Mouse (Mus musculus) splenic B cell, adult 2 months (primary cell): ENCODE measurements around the gene Vwa8.

ENCODE experiments used
- DNase-seq: peaks from one replicate; pipeline ENCODE4 v3.0.0-alpha.2; 2011; ENCODE audit warnings: low read depth, low spot score
- H3K27me3 ChIP-seq: 2 replicates; pipeline ENCODE4 v1.6.1; 2012; ENCODE audit warnings: mild to moderate bottlenecking, low read length, moderate library complexity, mixed read lengths; ENCODE audit not compliant: control insufficient read depth, poor library complexity, insufficient read depth, severe bottlenecking
- H3K36me3 ChIP-seq: 2 replicates; pipeline ENCODE4 v1.6.1; 2012; ENCODE audit warnings: mild to moderate bottlenecking, low read length, moderate library complexity, mixed read lengths; ENCODE audit not compliant: control insufficient read depth, poor library complexity, insufficient read depth, severe bottlenecking

The Vwa8 gene

GRCm38 (mm10) chr14:79200892-79201285, 352.0 kb downstream of the Vwa8 start:
- no peak for DNase-seq
- Histone ChIP-seq H3K27me3 (no peaks in the 10 kb centered on the region), H3K36me3 (no peaks in the 10 kb centered on the region)

- no peaks in the 10 kb centered on the region for H3K27me3 ChIP-seq
These were observed 354.0 kb downstream of the Vwa8 start for GRCm38 (mm10) chr14:79202722-79203362.

GRCm38 (mm10) chr14:79203496-79204158, 354.8 kb downstream of the Vwa8 start:
- DNase-seq, result no peak
- H3K27me3 ChIP-seq, result no peaks in the 10 kb centered on the region
- H3K36me3 ChIP-seq, result no peaks in the 10 kb centered on the region

More at GRCm38 (mm10) chr14:79202722-79203362, 354.0 kb downstream of the Vwa8 start:
- no peaks in the 10 kb centered on the region for H3K36me3 ChIP-seq
- no peak for DNase-seq

GRCm38 (mm10) chr14:79204866-79205265, 356.0 kb downstream of the Vwa8 start:
- Histone ChIP-seq H3K36me3 (no peaks in the 10 kb centered on the region), H3K27me3 (no peaks in the 10 kb centered on the region)
- DNase-seq, result no peak

- no peak for DNase-seq
- H3K36me3 ChIP-seq, result no peaks in the 10 kb centered on the region
- no peaks in the 10 kb centered on the region for H3K27me3 ChIP-seq
These were observed 357.4 kb downstream of the Vwa8 start for GRCm38 (mm10) chr14:79206210-79206609.

- no peaks in the 10 kb centered on the region for H3K36me3 ChIP-seq
- no peak for DNase-seq
- no peaks in the 10 kb centered on the region for H3K27me3 ChIP-seq
These were observed 359.6 kb downstream of the Vwa8 start for GRCm38 (mm10) chr14:79208468-79208867.

GRCm38 (mm10) chr14:79209813-79210212, 361.0 kb downstream of the Vwa8 start:
- no peak for DNase-seq
- H3K36me3 ChIP-seq, result no peaks in the 10 kb centered on the region
- H3K27me3 ChIP-seq, result no peaks in the 10 kb centered on the region

- no peaks in the 10 kb centered on the region for H3K36me3 ChIP-seq
These were observed 363.6 kb downstream of the Vwa8 start for GRCm38 (mm10) chr14:79212380-79212991.

GRCm38 (mm10) chr14:79214129-79214528, 365.3 kb downstream of the Vwa8 start:
- Histone ChIP-seq H3K36me3 (no peaks in the 10 kb centered on the region), H3K27me3 (no peaks in the 10 kb centered on the region)
- DNase-seq, result no peak

More at GRCm38 (mm10) chr14:79212380-79212991, 363.6 kb downstream of the Vwa8 start:
- no peak for DNase-seq
- no peaks in the 10 kb centered on the region for H3K27me3 ChIP-seq

GRCm38 (mm10) chr14:79214660-79215249, 365.9 kb downstream of the Vwa8 start:
- Histone ChIP-seq H3K36me3 (no peaks in the 10 kb centered on the region), H3K27me3 (no peaks in the 10 kb centered on the region)
- DNase-seq, result no peak

- DNase-seq, result no peak
- Histone ChIP-seq H3K27me3 (no peaks in the 10 kb centered on the region), H3K36me3 (no peaks in the 10 kb centered on the region)
These were observed 367.5 kb downstream of the Vwa8 start for GRCm38 (mm10) chr14:79216366-79216765.

GRCm38 (mm10) chr14:79223431-79224036, 374.7 kb downstream of the Vwa8 start:
- Histone ChIP-seq H3K27me3 (no peaks in the 10 kb centered on the region), H3K36me3 (no peaks in the 10 kb centered on the region)
- no peak for DNase-seq

GRCm38 (mm10) chr14:79225458-79225857, 376.6 kb downstream of the Vwa8 start:
- DNase-seq, result no peak
- Histone ChIP-seq H3K36me3 (no peaks in the 10 kb centered on the region), H3K27me3 (no peaks in the 10 kb centered on the region)

- Histone ChIP-seq H3K36me3 (no peaks in the 10 kb centered on the region), H3K27me3 (no peaks in the 10 kb centered on the region)
- DNase-seq, result no peak
These were observed 377.2 kb downstream of the Vwa8 start for GRCm38 (mm10) chr14:79226056-79226455.

- no peak for DNase-seq
These were observed 377.9 kb downstream of the Vwa8 start for GRCm38 (mm10) chr14:79226741-79227140.

More at GRCm38 (mm10) chr14:79226741-79227140, 377.9 kb downstream of the Vwa8 start:
- no peaks in the 10 kb centered on the region for H3K36me3 ChIP-seq
- no peaks in the 10 kb centered on the region for H3K27me3 ChIP-seq
